Mouse (Mus musculus): ENCODE data around the gene Snx7. TPM values are rescaled to one million over a fixed set of nuclear protein-coding genes. Genes with fewer than 3 reads are reported as not detected.

Snx7 gene
- total RNA-seq, 2 experiments from 2014 or later, result 6.1 to 15.6 TPM

DNA sequence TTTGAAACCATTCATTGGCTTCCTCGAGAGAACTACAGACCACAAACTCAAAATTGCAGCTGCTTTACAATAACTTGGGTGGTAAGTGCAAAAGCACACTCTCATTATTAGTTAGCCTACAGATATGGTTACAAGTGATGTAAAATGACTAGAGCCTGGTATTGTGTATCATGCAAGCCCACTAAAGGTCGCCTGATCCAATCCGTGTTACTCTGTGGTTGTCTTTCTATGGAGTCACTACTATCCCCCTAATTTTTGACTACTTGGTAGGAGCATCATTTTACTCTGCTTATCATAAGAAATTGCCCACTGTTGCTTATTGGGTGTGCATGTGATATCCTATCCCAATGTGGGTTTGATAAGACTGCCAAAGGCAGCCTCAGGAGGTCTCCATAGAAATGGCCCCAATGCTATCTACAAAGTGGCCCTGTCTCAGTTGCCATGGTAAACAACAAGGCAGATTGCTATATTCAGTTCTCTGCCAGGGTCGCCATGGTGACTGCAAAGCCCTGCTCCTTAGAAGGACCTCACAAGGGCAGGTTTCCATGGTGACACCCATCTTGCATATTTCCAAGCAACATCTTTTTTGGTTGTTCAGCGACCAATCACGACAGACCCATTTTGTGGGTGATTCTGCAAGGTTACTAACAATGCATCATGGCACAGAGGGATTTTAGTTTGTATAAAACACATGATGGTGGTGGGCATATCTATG is 42.1 kb downstream of the Snx7 start:
- ATAC-seq (replicated peaks; ENCODE audit: poor library complexity, severe bottlenecking), result no peak

DNA sequence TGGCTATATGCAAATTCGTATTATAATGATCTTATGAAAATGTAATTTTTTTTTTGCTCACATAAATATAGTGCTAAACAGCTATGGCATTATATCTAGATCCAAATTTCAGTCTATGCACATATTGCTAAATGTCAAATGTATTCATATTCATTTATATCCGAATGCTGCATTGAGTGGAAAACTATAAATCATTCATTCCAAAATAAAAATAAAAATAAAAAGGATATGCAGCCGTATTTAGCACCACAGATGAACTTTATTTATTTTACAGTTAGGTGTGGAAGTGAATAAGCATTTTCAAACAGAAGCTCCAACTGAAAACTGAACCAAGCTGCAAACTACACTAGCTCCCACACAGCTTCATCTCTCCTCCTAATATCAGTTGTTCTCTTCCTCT is 45.5 kb downstream of the Snx7 start:
- no peak for ATAC-seq (replicated peaks; ENCODE audit: poor library complexity, severe bottlenecking)

DNA sequence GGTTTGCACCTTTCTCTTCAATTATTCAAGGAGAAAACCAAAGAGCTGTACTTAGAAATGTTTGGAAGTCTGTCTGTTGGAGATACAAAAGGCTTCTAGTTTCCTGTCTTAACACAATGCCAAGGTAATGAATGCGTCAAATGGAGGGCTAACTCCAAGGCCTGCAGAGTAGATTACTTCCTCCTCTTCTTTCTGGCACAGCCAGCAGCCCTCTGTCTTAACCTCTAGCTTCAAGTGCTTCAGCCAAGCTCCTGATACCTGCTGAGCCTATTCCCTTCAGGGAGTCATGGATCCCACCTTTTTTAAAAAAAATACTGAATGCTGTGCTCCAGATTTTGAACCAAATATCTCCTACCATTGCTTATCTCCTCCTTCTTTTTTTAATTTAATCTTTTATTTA is 51.1 kb downstream of the Snx7 start:
- no peak for ATAC-seq (replicated peaks; ENCODE audit: poor library complexity, severe bottlenecking)

DNA sequence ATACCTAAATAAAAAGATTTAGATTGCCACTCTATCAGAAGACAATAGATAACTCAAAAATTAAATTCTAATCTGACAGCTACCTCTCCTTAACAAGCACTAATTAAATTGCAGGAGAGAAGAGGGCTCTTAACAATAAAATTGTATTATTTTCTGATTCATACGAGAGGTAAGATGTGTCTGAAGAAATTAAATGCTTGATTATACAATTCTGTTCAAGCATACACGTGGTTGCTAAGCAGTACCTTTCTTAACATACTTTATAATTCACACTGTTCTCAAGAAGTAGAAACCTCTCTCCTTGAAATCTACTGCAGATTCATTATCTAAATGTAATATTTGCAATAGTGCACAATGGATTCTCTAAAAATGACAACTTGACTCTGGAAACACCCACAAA is 54.5 kb downstream of the Snx7 start:
- no peak for ATAC-seq (replicated peaks; ENCODE audit: poor library complexity, severe bottlenecking)

DNA sequence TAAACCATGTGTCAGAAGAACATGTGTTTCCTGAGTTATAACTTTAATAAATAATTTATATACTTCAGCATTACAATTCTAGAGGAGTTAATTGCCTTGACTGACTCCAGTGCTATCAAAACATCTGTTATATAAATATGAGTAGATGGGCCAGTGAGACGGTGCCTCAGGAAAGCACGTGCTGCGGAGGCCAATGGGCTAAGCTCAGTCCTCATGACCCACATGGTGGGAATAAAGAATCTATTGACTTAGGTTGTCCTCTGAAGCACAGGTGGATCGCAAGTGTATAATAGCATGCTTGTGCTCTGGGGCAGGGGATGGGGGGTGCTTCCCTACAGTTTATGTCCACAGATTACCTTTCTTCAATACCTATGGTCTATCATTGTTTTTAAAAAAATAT is 56.6 kb downstream of the Snx7 start:
- no peak for ATAC-seq (replicated peaks; ENCODE audit: poor library complexity, severe bottlenecking)

DNA sequence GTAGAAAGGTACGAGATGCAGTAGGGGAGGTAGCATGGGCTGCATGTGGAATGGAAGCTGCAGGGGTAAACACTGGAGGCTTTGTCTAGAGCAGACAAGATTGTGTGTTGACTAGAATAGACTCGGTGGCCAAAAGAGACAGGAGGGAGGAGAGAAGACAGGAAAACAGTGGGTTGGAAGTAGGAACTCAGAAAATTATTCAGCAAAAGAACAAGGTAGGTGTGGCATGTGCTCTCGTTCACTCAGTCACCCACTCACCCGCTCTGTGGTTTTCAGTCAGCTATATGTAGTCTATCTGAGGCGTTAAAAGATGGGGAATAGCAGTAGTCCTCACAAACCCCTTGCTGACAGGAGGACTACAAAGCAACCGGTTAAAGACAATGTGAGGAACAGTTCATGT is 63.0 kb downstream of the Snx7 start:
- ATAC-seq (replicated peaks; ENCODE audit: poor library complexity, severe bottlenecking), result no peak

DNA sequence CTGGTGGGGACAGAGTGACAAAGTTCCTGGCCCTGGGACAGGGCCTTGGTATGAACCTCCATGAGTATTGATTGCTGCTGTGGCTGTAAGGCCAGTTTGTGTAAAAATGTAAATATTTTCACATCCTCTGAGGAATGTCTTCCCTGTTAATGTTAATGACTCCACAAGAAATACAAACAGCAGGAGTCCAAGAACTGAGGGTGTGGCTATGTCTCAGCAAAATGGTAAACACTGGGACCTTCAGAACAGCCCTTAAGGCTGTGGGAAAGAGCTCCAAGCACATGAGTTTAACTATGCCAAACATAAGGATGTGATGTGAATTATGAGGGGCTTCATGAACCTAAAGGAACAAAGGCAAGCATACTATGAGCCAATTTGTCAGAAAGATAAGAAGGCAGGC is 74.2 kb downstream of the Snx7 start:
- no peak for ATAC-seq (replicated peaks; ENCODE audit: poor library complexity, severe bottlenecking)

DNA sequence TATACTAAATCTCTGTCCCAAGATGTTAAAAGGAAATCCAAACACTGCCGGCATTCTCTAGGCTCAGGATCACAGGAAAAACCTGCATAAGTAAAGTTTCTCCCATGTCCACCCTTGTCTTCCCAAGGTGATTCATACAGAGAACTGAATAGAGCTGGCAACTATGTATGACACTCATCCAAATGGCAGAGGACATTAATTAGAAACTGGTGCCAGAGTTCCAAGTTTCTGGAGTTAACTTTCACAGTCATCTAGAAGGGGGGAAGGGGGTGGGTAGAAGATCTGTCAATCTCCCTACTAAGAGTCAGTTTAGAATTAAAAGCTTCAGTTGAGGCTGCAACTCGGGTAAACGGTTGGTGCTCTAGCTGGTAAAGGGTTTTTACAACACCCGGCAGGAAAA is 76.8 kb downstream of the Snx7 start:
- ATAC-seq (replicated peaks; ENCODE audit: poor library complexity, severe bottlenecking), result no peak

DNA sequence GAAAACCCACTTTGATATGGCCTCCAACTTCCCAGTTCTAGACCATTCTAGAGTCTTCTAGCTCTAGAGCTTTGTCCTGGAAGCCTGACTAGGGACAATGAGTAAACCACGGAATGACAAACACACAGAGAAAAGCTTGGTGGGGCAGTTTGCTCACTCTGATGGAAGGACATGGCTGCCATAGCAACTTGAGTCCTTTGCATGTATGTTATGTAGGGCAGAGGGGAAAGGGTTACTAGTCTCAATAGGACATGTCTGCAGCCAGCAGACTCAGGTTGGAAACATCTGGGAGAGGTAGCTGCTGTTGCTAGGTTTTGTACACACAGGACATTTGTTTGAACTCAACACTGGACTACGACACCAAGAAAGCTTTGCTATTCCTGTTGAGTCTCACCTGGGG is 77.5 kb downstream of the Snx7 start:
- no peak for ATAC-seq (replicated peaks; ENCODE audit: poor library complexity, severe bottlenecking)

DNA sequence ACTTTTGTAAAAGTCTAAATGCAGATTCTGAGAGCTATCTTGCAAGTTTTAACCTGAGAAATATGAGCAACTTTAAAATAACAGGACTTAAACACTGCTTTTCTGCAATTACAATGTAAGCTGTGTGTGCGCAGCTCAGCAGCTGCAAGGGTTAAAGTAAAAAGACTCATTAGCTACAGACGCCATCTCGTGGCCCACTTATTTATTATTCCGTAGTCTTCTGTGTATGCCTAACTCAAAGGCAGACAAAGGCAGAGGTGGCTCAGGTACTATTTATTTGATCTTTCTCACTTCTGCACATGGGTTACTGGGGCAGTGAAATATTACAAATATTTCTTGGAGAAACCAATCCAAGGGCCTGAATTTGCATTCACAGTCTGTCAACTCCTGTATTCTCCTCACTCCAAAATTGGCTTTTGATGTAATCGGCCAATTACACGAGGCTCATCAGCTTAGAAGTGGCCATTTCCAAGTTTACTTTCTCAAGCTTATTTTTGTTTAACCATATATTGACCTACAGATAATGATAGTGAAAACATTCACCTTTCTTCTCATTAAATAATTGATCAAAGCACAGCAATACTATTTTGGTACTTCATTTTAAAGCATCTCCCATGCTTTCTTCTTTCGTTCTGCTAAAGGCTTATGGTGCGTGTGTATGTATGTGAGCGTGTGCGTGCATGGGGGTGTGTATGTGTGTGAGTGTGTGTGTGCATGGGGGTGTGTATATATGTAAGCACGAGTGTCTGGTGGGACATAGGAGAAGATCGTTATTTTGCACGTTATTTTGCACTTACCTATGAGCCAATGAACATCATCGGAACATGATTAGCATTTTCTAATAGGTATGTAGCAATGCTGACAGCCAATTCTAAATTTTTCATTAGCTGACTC is 79.7 kb downstream of the Snx7 start:
- no peak for ATAC-seq (replicated peaks; ENCODE audit: poor library complexity, severe bottlenecking)

DNA sequence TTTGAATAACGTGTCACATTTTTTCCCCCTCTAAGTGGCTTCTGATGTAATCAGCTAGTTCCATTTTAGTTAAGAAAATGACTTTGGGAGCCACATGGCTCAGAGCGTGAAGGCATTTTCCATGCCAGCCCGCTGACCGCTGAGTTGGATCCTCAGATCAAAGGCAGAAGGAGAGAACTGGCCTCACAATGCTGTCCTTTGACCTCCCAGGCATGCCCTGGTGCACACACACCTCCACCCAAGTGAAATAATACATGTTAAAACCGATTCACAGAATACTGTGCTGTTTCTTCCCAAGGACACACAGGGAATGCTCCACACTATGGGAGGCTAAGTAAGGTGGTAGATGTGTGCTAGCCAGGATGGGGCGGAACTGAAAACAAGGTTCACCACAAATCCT is 81.5 kb downstream of the Snx7 start:
- no peak for ATAC-seq (replicated peaks; ENCODE audit: poor library complexity, severe bottlenecking)

DNA sequence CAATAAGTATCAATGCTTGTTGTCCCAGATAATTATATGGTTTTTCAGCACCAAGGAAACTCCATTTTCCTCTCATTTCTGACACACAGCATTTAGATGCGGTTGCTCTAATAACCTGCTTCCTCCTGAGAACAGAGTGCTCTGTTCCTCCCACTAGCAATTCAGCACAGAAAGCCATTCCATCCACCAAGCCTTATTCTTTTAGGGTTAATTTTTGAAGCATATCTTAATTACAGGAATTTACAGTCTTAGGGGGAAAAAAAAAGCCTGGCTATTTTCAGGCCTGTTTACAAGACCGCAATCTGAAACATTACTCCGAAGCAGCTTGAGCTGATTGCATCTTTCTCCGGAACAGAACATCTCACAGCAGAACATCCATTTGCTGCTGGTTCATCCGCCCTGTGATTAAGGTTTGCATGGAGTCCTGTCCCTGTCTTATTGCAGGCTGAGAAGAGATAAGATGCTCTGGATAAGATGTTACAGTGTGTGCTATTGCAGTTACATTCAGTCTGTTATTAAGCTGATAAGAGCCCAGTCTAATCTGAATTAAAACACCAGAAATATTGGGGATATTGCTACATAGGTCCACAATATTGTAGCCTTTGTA is 116.5 kb downstream of the Snx7 start:
- no peak for ATAC-seq (replicated peaks; ENCODE audit: poor library complexity, severe bottlenecking)

DNA sequence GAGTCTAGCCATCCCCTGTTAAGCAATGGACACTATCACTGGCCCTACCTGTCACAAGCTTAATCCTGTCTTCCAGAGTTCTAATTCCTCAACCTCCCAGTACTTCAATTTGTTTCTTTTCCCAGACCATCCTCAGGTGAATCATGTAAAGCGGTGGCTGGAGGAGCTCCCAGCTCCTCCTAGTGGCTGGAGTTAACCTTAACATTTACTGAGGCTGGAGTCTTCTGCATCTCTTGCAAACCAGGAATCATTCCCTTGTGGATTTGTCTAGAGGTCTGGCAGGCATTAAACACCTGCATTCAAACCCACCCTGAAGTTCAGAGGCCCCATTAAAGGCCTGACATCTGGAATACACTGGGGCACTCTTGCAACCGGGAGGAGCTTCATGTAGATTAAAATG is 117.1 kb downstream of the Snx7 start:
- no peak for ATAC-seq (replicated peaks; ENCODE audit: poor library complexity, severe bottlenecking)

DNA sequence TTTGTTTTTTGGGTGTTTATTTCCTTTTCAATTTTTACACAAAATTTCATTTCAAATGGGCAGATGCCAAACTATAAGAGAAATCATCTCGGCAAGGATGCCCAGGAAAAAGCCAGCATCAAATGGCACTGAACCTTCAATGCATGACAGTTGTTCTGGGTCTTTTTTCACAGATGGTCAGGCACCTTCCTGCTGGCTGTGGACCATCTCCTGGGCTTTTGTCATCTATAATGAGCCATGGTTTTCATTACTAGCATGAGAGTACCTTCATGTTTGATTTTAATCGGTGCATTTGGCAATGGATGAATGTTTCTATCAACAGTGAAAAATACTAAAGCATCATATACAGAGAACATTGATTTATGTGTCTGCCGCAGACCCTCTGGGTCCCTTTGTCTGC is 119.5 kb downstream of the Snx7 start:
- ATAC-seq (replicated peaks; ENCODE audit: poor library complexity, severe bottlenecking), result no peak

DNA sequence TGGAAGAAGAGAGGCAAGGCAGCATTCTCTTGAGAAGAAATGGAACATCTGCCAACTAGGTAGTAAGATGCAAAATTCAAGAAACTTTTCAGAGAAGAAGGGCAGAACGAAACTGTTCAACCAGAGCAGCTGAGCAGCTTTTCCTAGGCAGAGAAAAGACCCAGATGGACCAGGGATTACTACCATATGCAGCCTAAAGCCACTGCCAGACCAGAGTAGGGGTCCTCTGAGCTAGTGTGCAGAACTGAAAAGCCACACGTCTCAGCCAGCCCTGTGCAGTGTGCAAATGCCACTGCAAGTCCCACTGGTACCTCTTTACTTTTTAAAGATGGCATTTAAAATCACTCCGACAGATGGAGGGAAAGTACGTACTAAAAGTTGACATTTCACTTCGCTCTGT is 129.0 kb downstream of the Snx7 start:
- no peak for ATAC-seq (replicated peaks; ENCODE audit: poor library complexity, severe bottlenecking)

DNA sequence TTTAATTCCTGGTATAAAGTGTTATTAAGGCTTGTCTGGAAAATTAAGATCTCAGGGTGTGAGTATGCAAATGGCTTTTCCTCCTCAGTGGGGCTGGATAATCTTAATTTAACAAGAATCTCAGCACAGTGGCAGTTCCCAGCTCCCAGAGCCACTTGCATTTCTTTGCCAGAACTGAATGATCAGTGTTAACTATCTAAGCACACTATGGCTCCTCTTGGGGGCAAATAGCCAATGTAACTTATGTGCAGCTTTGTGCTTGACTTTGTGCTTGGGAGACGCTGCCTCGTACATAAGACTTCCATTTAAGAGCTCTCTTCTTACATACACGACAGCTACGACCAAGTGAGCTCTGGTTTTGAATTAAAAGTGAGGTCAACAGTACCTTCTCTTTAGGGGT is 136.1 kb downstream of the Snx7 start:
- no peak for ATAC-seq (replicated peaks; ENCODE audit: poor library complexity, severe bottlenecking)

All from granulocyte monocyte progenitor cell, adult 5-6 weeks (primary cell).